Mouse (Mus musculus) midbrain, embryonic 10.5 days (tissue): ENCODE measurements around the gene Pfkfb3. TPM values are rescaled to one million over a fixed set of nuclear protein-coding genes. Genes with fewer than 3 reads are reported as not detected.

Source experiments
- DNase-seq: peaks from one replicate; pipeline ENCODE4 v3.0.0-alpha.2; 2017; ENCODE audit warnings: low spot score
- H3K27ac ChIP-seq: fragments of 300-500 bp; sonication (generic); replicated peaks from 2 replicates; pipeline ENCODE4 v1.5.1; 2016; ENCODE audit warnings: mild to moderate bottlenecking
- H3K27me3 ChIP-seq: fragments of 300-500 bp; sonication (generic); 2 replicates; pipeline ENCODE4 v1.6.1; 2016; ENCODE audit warnings: low read depth, mild to moderate bottlenecking; ENCODE audit not compliant: poor library complexity, severe bottlenecking
- H3K36me3 ChIP-seq: fragments of 300-500 bp; sonication (generic); 2 replicates; pipeline ENCODE4 v1.6.1; 2016; ENCODE audit warnings: mild to moderate bottlenecking, moderate library complexity
- H3K4me1 ChIP-seq: fragments of 300-500 bp; sonication (generic); 2 replicates; pipeline ENCODE4 v1.6.1; 2016
- H3K4me3 ChIP-seq: fragments of 300-500 bp; sonication (generic); 2 replicates; pipeline ENCODE4 v1.5.1; 2016; ENCODE audit warnings: mild to moderate bottlenecking, moderate library complexity
- H3K9me3 ChIP-seq: fragments of 300-500 bp; sonication (generic); replicated peaks from 2 replicates; pipeline ENCODE4 v1.6.1; 2016; ENCODE audit warnings: mild to moderate bottlenecking
- WGBS: fragments of 180-500 bp; shearing (Covaris S2); methylation state at CpG from one replicate; pipeline ENCODE4 v1.1.7; 2016; 5-methylcytosine and 5-hydroxymethylcytosine counted together
- polyA plus RNA-seq: library from polyadenylated mRNA; unstranded; fragments of >200 nt; fragmentation: Nextera tagmentation; extraction: Ambion mirVana; gene quantifications from 2 replicates; pipeline ENCODE4 v1.2.1, GENCODE M21; 2016

Pfkfb3 gene
- polyA plus RNA-seq, 1 experiment from 2014 or later, result 13.3 TPM

GRCm38 (mm10) chr2:11566898-11567297, 13.0 kb upstream of the Pfkfb3 start:
- no peak overlapping the region for H3K27ac ChIP-seq
- H3K36me3 ChIP-seq, result no peaks in the 10 kb centered on the region
- no peaks in the 10 kb centered on the region for H3K9me3 ChIP-seq
- no peak overlapping the region for H3K4me3 ChIP-seq
- no peak for DNase-seq
- no peaks in the 10 kb centered on the region for H3K4me1 ChIP-seq
- H3K27me3 ChIP-seq, result no peaks in the 10 kb centered on the region
- WGBS, result 95% methylated on average over 3 of the region's 3 CpGs

GRCm38 (mm10) chr2:11566241-11566640, 12.4 kb upstream of the Pfkfb3 start:
- WGBS, result 90% methylated on average over 7 of the region's 7 CpGs
- Histone ChIP-seq H3K27ac (no peak overlapping the region), H3K36me3 (no peaks in the 10 kb centered on the region), H3K9me3 (no peaks in the 10 kb centered on the region), H3K27me3 (no peaks in the 10 kb centered on the region), H3K4me1 (no peaks in the 10 kb centered on the region), H3K4me3 (no peak overlapping the region)
- no peak for DNase-seq

- Histone ChIP-seq H3K36me3 (no peaks in the 10 kb centered on the region), H3K9me3 (no peaks in the 10 kb centered on the region), H3K27ac (no peak overlapping the region), H3K27me3 (no peaks in the 10 kb centered on the region), H3K4me3 (no peak overlapping the region), H3K4me1 (no peaks in the 10 kb centered on the region)
- no peak for DNase-seq
- WGBS, result 92% methylated on average over 6 of the region's 6 CpGs
Observed at GRCm38 (mm10) chr2:11564768-11565167, 10.9 kb upstream of the Pfkfb3 start.

- Histone ChIP-seq H3K9me3 (no peaks in the 10 kb centered on the region), H3K4me1 (no peaks in the 10 kb centered on the region), H3K36me3 (no peaks in the 10 kb centered on the region), H3K27me3 (no peaks in the 10 kb centered on the region), H3K4me3 (no peak overlapping the region), H3K27ac (no peak overlapping the region)
- WGBS, result 95% methylated on average over 17 of the region's 17 CpGs
- DNase-seq, result no peak
Observed at GRCm38 (mm10) chr2:11563256-11563655, 9.4 kb upstream of the Pfkfb3 start.

- Histone ChIP-seq H3K36me3 (no peaks in the 10 kb centered on the region), H3K4me3 (no peak overlapping the region), H3K27me3 (peaks cover 27% of the 10 kb centered on the region), H3K9me3 (no peaks in the 10 kb centered on the region), H3K27ac (no peak overlapping the region), H3K4me1 (peaks cover 6% of the 10 kb centered on the region; the same call in 1 of the 2 replicates)
- 89% methylated on average over 7 of the region's 7 CpGs for WGBS
- no peak for DNase-seq
Observed at GRCm38 (mm10) chr2:11558654-11559053, 4.8 kb upstream of the Pfkfb3 start.

GRCm38 (mm10) chr2:11557244-11557643, 3.4 kb upstream of the Pfkfb3 start:
- no peaks in the 10 kb centered on the region for H3K36me3 ChIP-seq
- no peaks in the 10 kb centered on the region for H3K9me3 ChIP-seq
- peaks cover 20% of the 10 kb centered on the region for H3K4me1 ChIP-seq
- no peak for DNase-seq
- WGBS, result 74% methylated on average over 3 of the region's 3 CpGs
- H3K27me3 ChIP-seq, result peaks cover 42% of the 10 kb centered on the region
- no peak overlapping the region for H3K27ac ChIP-seq
- no peak overlapping the region for H3K4me3 ChIP-seq

- no peaks in the 10 kb centered on the region for H3K9me3 ChIP-seq
- no peaks in the 10 kb centered on the region for H3K36me3 ChIP-seq
- WGBS, result 58% methylated on average over 6 of the region's 6 CpGs
- DNase-seq, result no peak
- H3K4me1 ChIP-seq, result peaks cover 24% of the 10 kb centered on the region
- no peak overlapping the region for H3K4me3 ChIP-seq
- H3K27me3 ChIP-seq, result peaks cover 49% of the 10 kb centered on the region
- H3K27ac ChIP-seq, result no peak overlapping the region
Observed at GRCm38 (mm10) chr2:11555316-11555715, 1.4 kb upstream of the Pfkfb3 start.

- Histone ChIP-seq H3K9me3 (no peaks in the 10 kb centered on the region), H3K4me1 (peaks cover 24% of the 10 kb centered on the region), H3K4me3 (peak overlapping the region; percentile 69), H3K27ac (peak overlapping the region; percentile 74; the same call in 1 of the 2 replicates), H3K27me3 (peaks cover 54% of the 10 kb centered on the region), H3K36me3 (no peaks in the 10 kb centered on the region)
- 2% methylated on average over 15 of the region's 15 CpGs for WGBS
- DNase-seq, result no peak
Observed at GRCm38 (mm10) chr2:11552966-11553451, 868 bp downstream of the Pfkfb3 start.

- no peak overlapping the region for H3K27ac ChIP-seq
- DNase-seq, result no peak
- H3K4me3 ChIP-seq, result peak overlapping the region; percentile 69
- peaks cover 24% of the 10 kb centered on the region for H3K4me1 ChIP-seq
- peaks cover 54% of the 10 kb centered on the region for H3K27me3 ChIP-seq
- no peaks in the 10 kb centered on the region for H3K9me3 ChIP-seq
- 2% methylated on average over 9 of the region's 9 CpGs for WGBS
- no peaks in the 10 kb centered on the region for H3K36me3 ChIP-seq
Observed at GRCm38 (mm10) chr2:11552297-11552821, 1.5 kb downstream of the Pfkfb3 start.

GRCm38 (mm10) chr2:11551726-11552125, 2.2 kb downstream of the Pfkfb3 start:
- Histone ChIP-seq H3K27ac (no peak overlapping the region), H3K4me1 (peaks cover 24% of the 10 kb centered on the region), H3K27me3 (peaks cover 54% of the 10 kb centered on the region), H3K36me3 (no peaks in the 10 kb centered on the region), H3K9me3 (no peaks in the 10 kb centered on the region), H3K4me3 (no peak overlapping the region)
- WGBS, result 39% methylated on average over 1 of the region's 1 CpGs
- DNase-seq, result no peak

GRCm38 (mm10) chr2:11548508-11548907, 5.4 kb downstream of the Pfkfb3 start:
- Histone ChIP-seq H3K27ac (no peak overlapping the region), H3K4me3 (no peak overlapping the region), H3K27me3 (peaks cover 25% of the 10 kb centered on the region), H3K9me3 (no peaks in the 10 kb centered on the region), H3K36me3 (no peaks in the 10 kb centered on the region), H3K4me1 (peaks cover 16% of the 10 kb centered on the region)
- 88% methylated on average over 10 of the region's 10 CpGs for WGBS
- DNase-seq, result no peak

GRCm38 (mm10) chr2:11547609-11548008, 6.3 kb downstream of the Pfkfb3 start:
- H3K27ac ChIP-seq, result no peak overlapping the region
- no peak for DNase-seq
- H3K4me1 ChIP-seq, result peaks cover 7% of the 10 kb centered on the region
- WGBS, result 65% methylated on average over 2 of the region's 2 CpGs
- H3K4me3 ChIP-seq, result no peak overlapping the region
- H3K9me3 ChIP-seq, result no peaks in the 10 kb centered on the region
- H3K27me3 ChIP-seq, result peaks cover 16% of the 10 kb centered on the region
- H3K36me3 ChIP-seq, result no peaks in the 10 kb centered on the region

GRCm38 (mm10) chr2:11546091-11546490, 7.8 kb downstream of the Pfkfb3 start:
- 83% methylated on average over 8 of the region's 8 CpGs for WGBS
- Histone ChIP-seq H3K36me3 (no peaks in the 10 kb centered on the region), H3K27me3 (peaks cover 5% of the 10 kb centered on the region; the same call in 1 of the 2 replicates), H3K4me3 (no peak overlapping the region), H3K4me1 (no peaks in the 10 kb centered on the region), H3K27ac (no peak overlapping the region), H3K9me3 (no peaks in the 10 kb centered on the region)
- no peak for DNase-seq
